Mouse (Mus musculus): ENCODE results near the gene Pold2. TPM values are rescaled to one million over a fixed set of nuclear protein-coding genes. Genes with fewer than 3 reads are reported as not detected.

Gene Pold2
- total RNA-seq, 2 experiments from 2014 or later: 85.8 to 115 TPM

- no peak for ATAC-seq (replicated peaks; ENCODE audit: low FRiP score, low TSS enrichment, poor library complexity, severe bottlenecking)
Measured at GRCm38 (mm10) chr11:5861678-5862393, 16.3 kb downstream of the Pold2 start, which contains the start of gene Aebp1. Gene Aebp1 (plus strand): TSS chr11:5861947.

GRCm38 (mm10) chr11:5860639-5861038 lies 17.5 kb downstream of the Pold2 start:
- ATAC-seq (replicated peaks; ENCODE audit: low FRiP score, low TSS enrichment, poor library complexity, severe bottlenecking): no peak

- ATAC-seq (replicated peaks; ENCODE audit: low FRiP score, low TSS enrichment, poor library complexity, severe bottlenecking): no peak
Measured at GRCm38 (mm10) chr11:5859883-5860550, 18.1 kb downstream of the Pold2 start.

DNA sequence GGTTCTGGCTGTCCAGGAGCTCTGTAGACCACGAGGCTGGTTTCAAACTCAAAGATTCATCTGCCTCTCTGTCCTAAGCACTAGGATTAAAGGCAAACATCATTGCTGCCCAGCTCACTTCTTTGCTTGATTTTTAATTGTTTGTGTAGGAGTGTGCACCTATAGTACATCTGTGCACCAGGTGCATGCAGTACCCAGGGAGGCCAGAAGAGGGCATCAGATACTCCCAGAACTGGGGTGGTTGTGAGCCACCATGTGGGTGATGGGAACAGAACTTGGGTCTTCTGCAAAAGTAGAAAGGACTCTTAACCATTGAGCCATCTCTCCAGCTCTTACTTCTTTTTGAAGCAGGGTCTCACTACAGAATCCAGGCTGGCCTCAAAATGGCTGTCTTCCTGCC lies 19.4 kb downstream of the Pold2 start:
- ATAC-seq (replicated peaks; ENCODE audit: low FRiP score, low TSS enrichment, poor library complexity, severe bottlenecking): no peak

- no peak for ATAC-seq (replicated peaks; ENCODE audit: low FRiP score, low TSS enrichment, poor library complexity, severe bottlenecking)
Measured at GRCm38 (mm10) chr11:5856479-5857130, 21.5 kb downstream of the Pold2 start.

GRCm38 (mm10) chr11:5855902-5856301 lies 22.2 kb downstream of the Pold2 start:
- ATAC-seq (replicated peaks; ENCODE audit: low FRiP score, low TSS enrichment, poor library complexity, severe bottlenecking): no peak

DNA sequence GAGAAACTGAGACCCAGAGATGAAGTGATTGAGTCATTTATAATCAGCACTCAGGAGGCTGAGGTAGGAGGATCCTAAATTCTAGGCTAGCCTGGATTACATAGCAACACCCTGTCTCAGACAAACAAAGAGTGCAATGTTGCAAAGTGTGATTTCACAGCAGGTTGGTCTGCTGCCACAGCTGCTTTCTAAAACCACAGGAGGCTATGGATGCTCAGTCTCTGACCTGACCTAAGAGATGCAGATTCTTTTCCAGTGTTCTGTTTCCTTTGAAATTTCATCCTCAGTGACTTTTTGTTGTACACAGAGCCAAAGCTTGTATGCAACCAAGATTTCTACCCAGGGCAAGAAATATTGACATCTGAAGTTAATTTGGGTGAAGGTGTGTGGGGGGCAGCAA lies 22.6 kb downstream of the Pold2 start:
- no peak for ATAC-seq (replicated peaks; ENCODE audit: low FRiP score, low TSS enrichment, poor library complexity, severe bottlenecking)

- ATAC-seq (replicated peaks; ENCODE audit: low FRiP score, low TSS enrichment, poor library complexity, severe bottlenecking): no peak
Measured at GRCm38 (mm10) chr11:5852314-5852713, 25.8 kb downstream of the Pold2 start.

DNA sequence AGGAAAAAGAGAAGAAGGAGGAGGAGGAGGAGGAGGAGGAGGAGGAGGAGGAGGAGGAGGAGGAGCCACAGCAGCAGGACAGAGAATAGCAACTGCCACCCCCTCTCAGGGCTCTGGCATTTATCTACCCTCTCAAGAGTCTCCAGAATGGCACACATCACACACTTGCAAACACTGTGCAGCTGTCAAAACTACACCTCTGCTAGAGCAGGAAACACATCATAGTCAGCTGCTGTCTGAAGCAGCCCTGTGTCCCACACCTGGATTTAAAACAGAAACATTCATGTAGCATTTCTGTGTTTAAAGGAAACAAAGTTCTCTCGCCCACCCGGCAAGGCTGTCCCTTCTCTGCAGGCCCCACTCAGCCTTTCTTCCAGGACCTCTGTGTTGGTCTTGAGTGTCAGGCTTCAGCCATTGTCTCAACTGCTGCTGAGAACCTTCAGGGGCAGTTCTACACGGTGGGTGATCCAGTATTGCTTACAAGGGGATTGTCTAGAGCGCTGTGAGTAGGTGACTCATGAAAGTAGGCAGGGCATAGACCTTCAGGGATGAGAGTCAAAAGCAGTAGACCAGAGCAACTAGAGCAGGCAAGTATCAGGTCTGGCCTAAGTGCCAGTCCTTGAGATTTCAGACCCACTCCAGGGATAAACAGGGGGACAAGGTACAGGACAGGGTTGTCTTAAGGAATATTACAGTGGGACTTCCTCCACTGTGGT lies 26.9 kb downstream of the Pold2 start:
- ATAC-seq (replicated peaks; ENCODE audit: low FRiP score, low TSS enrichment, poor library complexity, severe bottlenecking): no peak

DNA sequence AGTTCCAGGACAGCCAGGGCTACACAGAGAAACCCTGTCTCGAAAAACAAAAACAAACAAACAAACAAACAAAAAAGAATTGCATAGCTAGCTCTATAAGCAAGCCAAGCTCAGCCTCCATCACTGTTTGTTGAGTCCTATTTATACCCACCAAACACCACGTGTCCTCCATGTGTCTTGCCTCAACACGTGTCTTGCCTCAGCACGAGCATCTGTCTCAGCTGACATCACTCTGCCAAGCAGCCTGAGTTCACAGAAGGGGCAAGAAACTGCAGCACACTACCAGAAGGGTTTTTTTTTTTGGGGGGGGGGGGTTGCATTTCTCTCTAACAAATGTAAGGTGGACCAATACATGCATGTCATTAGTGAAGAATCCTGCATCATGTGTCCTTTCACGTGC lies 27.6 kb downstream of the Pold2 start:
- ATAC-seq (replicated peaks; ENCODE audit: low FRiP score, low TSS enrichment, poor library complexity, severe bottlenecking): no peak

DNA sequence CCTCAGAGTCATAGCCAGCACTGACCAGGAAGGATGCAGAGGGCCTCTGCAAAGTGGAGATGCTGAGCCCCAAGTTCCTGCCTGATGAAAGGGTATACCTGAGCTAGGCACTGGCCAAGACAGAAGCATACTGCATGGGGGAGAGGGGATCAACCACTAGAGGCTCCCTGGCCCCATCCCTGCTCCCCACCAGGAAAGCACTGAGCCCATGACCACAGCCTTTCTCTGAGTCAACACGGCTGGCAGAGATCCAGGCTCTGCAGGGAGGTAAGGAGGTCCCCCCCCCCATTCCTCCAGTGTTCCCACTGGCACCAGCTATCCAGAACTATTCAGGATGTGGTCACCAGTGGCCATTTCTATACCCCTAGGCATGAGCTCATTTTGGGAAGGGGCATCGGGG lies 28.8 kb downstream of the Pold2 start:
- no peak for ATAC-seq (replicated peaks; ENCODE audit: low FRiP score, low TSS enrichment, poor library complexity, severe bottlenecking)

- ATAC-seq (replicated peaks; ENCODE audit: low FRiP score, low TSS enrichment, poor library complexity, severe bottlenecking): no peak
Measured at GRCm38 (mm10) chr11:5848741-5849140, 29.4 kb downstream of the Pold2 start.

- no peak for ATAC-seq (replicated peaks; ENCODE audit: low FRiP score, low TSS enrichment, poor library complexity, severe bottlenecking)
Measured at GRCm38 (mm10) chr11:5846639-5847345, 31.3 kb downstream of the Pold2 start.

- ATAC-seq (replicated peaks; ENCODE audit: low FRiP score, low TSS enrichment, poor library complexity, severe bottlenecking): no peak
Measured at GRCm38 (mm10) chr11:5843131-5843530, 35.0 kb downstream of the Pold2 start.

GRCm38 (mm10) chr11:5841751-5842150 lies 36.3 kb downstream of the Pold2 start:
- ATAC-seq (replicated peaks; ENCODE audit: low FRiP score, low TSS enrichment, poor library complexity, severe bottlenecking): no peak

- ATAC-seq (replicated peaks; ENCODE audit: low FRiP score, low TSS enrichment, poor library complexity, severe bottlenecking): no peak
Measured at GRCm38 (mm10) chr11:5840346-5840745, 37.7 kb downstream of the Pold2 start.

- peak; percentile 98 for ATAC-seq (replicated peaks; ENCODE audit: low FRiP score, low TSS enrichment, poor library complexity, severe bottlenecking)
Measured at GRCm38 (mm10) chr11:5837251-5838246, 40.5 kb downstream of the Pold2 start, which contains the start of gene Polm. Gene Polm (minus strand): TSS chr11:5838016.

DNA sequence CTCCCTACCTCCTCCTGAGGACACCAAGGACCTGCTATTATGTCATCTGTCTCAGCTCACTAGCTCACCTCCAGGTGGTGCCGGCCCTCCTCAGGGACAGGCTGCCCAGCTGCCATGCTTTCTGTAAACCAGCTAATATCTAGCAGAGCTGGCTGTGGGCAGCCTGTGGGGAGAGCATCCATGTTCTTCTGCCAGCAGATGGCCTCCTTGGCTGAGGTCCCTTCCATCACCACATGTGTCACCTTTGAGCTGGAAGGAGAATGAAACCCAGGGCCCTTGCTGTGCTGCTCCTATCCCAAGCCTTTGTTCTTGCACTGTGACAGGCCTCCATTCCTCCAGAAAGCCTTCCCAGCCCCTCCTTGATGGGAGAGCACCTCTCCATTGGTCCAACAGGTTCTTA lies 42.0 kb downstream of the Pold2 start:
- 0 out of 2 replicates have a peak, but pooled peaks have one; percentile 16 for ATAC-seq (replicated peaks; ENCODE audit: low FRiP score, low TSS enrichment, poor library complexity, severe bottlenecking)

All from megakaryocyte-erythroid progenitor cell, adult 5-6 weeks (primary cell).